Mouse (Mus musculus) T-helper 1 cell (primary cell): ENCODE measurements around the gene Ttyh3.

Source experiments
- in situ Hi-C: fragments of 300-600 bp; cut with MboI, MseI; formaldehyde crosslinking; loops from one replicate; pipeline ENCODE4 v1.15.1; 2025; ENCODE audit warnings: high pct_unique_total_duplicates

Gene Ttyh3

GRCm38 (mm10) chr5:140652587-140652986 is 3.8 kb upstream of the Ttyh3 start:
- in situ Hi-C loops: no loop called here

GRCm38 (mm10) chr5:140651231-140651630 is 2.4 kb upstream of the Ttyh3 start:
- in situ Hi-C loops: no loop called here

GRCm38 (mm10) chr5:140649881-140650414 is 1.1 kb upstream of the Ttyh3 start:
- in situ Hi-C loops: no loop called here

- in situ Hi-C loops: no loop called here
Observed at GRCm38 (mm10) chr5:140649101-140649667, 353 bp upstream of the Ttyh3 start.

- in situ Hi-C loops: no loop called here
Observed at GRCm38 (mm10) chr5:140647821-140648518, 861 bp downstream of the Ttyh3 start.

- in situ Hi-C loops: no loop called here
Observed at GRCm38 (mm10) chr5:140647031-140647760, 1.6 kb downstream of the Ttyh3 start.

GRCm38 (mm10) chr5:140646171-140646570 is 2.7 kb downstream of the Ttyh3 start:
- in situ Hi-C loops: no loop called here

- in situ Hi-C loops: no loop called here
Observed at GRCm38 (mm10) chr5:140645454-140645853, 3.4 kb downstream of the Ttyh3 start.

GRCm38 (mm10) chr5:140644702-140645201 is 4.1 kb downstream of the Ttyh3 start:
- in situ Hi-C loops: no loop called here

- in situ Hi-C loops: no loop called here
Observed at GRCm38 (mm10) chr5:140644263-140644662, 4.6 kb downstream of the Ttyh3 start.

GRCm38 (mm10) chr5:140642076-140642475 is 6.8 kb downstream of the Ttyh3 start:
- in situ Hi-C loops: no loop called here

GRCm38 (mm10) chr5:140641254-140641928 is 7.4 kb downstream of the Ttyh3 start:
- in situ Hi-C loops: no loop called here

GRCm38 (mm10) chr5:140640812-140641211 is 8.0 kb downstream of the Ttyh3 start:
- in situ Hi-C loops: no loop called here

- in situ Hi-C loops: no loop called here
Observed at GRCm38 (mm10) chr5:140639871-140640270, 9.0 kb downstream of the Ttyh3 start.

- in situ Hi-C loops: no loop called here
Observed at GRCm38 (mm10) chr5:140639312-140639711, 9.5 kb downstream of the Ttyh3 start.

- in situ Hi-C loops: no loop called here
Observed at GRCm38 (mm10) chr5:140638484-140638883, 10.3 kb downstream of the Ttyh3 start.

- in situ Hi-C loops: no loop called here
Observed at GRCm38 (mm10) chr5:140637989-140638388, 10.8 kb downstream of the Ttyh3 start.

GRCm38 (mm10) chr5:140637058-140637410 is 11.8 kb downstream of the Ttyh3 start:
- in situ Hi-C loops: no loop called here

- in situ Hi-C loops: no loop called here
Observed at GRCm38 (mm10) chr5:140636316-140637057, 12.3 kb downstream of the Ttyh3 start.

GRCm38 (mm10) chr5:140634798-140635722 is 13.8 kb downstream of the Ttyh3 start:
- in situ Hi-C loops: loop anchor here (5.0 kb wide), 1 partner anchor 93 kb away; no protein-coding TSS in a partner anchor
